ENCODE assay signal across 9 mouse cellular contexts in the genomic region with DNA sequence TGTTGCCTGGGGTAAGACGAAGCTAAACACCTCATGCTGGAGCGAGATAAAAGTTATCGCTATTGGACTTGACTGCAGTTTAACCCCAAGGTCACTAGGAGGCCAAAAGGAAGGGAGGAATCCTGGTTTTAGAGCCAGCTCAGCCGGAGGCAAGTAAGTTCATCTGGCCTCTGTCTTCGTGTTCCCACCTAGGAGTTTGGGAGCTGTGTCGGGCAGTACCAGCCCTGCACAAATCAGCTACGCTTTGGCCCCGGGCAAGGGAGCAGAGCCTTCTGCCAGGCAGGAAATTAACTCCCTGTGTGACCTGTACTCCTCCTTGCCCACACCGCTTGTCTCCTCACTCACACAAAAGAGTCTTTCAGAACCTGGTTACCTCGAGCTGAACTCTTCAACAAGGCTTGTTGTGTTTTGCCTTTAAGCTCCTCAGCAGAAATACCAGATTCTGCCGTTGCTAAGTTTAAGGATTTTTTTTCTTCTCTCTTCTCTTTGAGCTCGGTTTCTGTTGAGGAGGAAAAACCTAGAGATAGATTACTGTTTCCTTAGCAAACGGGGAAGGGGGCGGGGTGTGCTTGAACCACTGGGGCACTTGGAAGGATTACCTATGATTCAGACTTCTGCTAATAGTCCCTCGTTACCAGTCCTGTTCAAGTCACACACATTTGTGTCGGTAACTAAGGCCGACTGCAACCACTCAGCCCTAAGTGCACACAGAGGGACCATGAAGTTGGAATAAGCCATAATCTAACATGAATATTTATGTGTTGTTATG. TPM values are rescaled to one million over a fixed set of nuclear protein-coding genes. Genes with fewer than 3 reads are reported as not detected.
A peak's percentile ranks its signal among the peaks of the same experiment; 100 is the strongest.
DNase-seq lines count a peak whose midpoint lies in the region; ATAC-seq and TF ChIP-seq lines count a peak whose summit lies in the region.
"Had no signal": no experiment of that assay in that cellular context is flagged by ENCODE, and none has a peak within 500 bp of the region (broad histone marks: within the 10 kb centered on the region; RNA-seq: fewer than 3 reads in every experiment).

A gene (minus strand): TSS at position 548 of the 769 bp plus-strand sequence.

- peak within 1 kb of the TSS; percentile 28; the same call in 1 of the 2 replicates for H3K9ac ChIP-seq in kidney, embryonic 14.5 days (ENCODE audit: low read depth, low read length)
- peak within 1 kb of the TSS; percentile 6 for H3K9ac ChIP-seq in lung, embryonic 14.5 days
- no peak within 1 kb of the TSS for H3K9ac ChIP-seq in stomach, embryonic 14.5 days (replicated peaks; ENCODE audit: low read depth, low read length)

- TF ChIP-seq CTCF in lung, embryonic 14.5 days (IDR thresholded peaks at IDR 0.05; ENCODE audit: low read depth): no peak

- peak within 1 kb of the TSS; percentile 12; the same call in 1 of the 2 replicates for H3K27ac ChIP-seq in brown adipose tissue, adult 24 weeks (replicated peaks; ENCODE audit: low read depth, low read length)
- peak within 1 kb of the TSS; percentile 30; the same call in 1 of the 2 replicates for H3K27ac ChIP-seq in kidney, embryonic 14.5 days (ENCODE audit: low read depth, low read length)
- H3K27ac ChIP-seq in lung, embryonic 14.5 days (ENCODE audit: low read depth): peak within 1 kb of the TSS; percentile 70
- peak within 1 kb of the TSS; percentile 33; the same call in 1 of the 2 replicates for H3K27ac ChIP-seq in stomach, embryonic 14.5 days (ENCODE audit: low read length)

- 21% methylated on average over 17 of the region's 17 CpGs for WGBS in kidney, embryonic 14.5 days
- WGBS in lung, embryonic 14.5 days: 22% methylated on average over 17 of the region's 17 CpGs
- 23% methylated on average over 17 of the region's 17 CpGs for WGBS in stomach, embryonic 14.5 days

- no peak within 1 kb of the TSS for H3K4me3 ChIP-seq in brown adipose tissue, adult 24 weeks (ENCODE audit: insufficient read depth, low read depth, low read length)
- H3K4me3 ChIP-seq in kidney, embryonic 14.5 days (ENCODE audit: low read length): no peak within 1 kb of the TSS
- H3K4me3 ChIP-seq in lung, embryonic 14.5 days (ENCODE audit: low read depth, low read length): no peak within 1 kb of the TSS
- H3K4me3 ChIP-seq in stomach, embryonic 14.5 days (ENCODE audit: low read depth, low read length): no peak within 1 kb of the TSS

- peaks cover 6% of the 10 kb centered on the region; the same call in 1 of the 2 replicates for H3K9me3 ChIP-seq in kidney, embryonic 14.5 days (ENCODE audit: control insufficient read depth, low read length)
- H3K9me3 ChIP-seq in lung, embryonic 14.5 days (ENCODE audit: low read depth, low read length): no peaks in the 10 kb centered on the region
- H3K9me3 ChIP-seq in stomach, embryonic 14.5 days (ENCODE audit: control insufficient read depth, low read depth, low read length): no peaks in the 10 kb centered on the region

- no peak within 1 kb of the TSS; the same call in 1 of the 2 replicates for H3K4me2 ChIP-seq in kidney, embryonic 14.5 days (replicated peaks; ENCODE audit: low read depth, low read length)
- peak within 1 kb of the TSS; percentile 31; the same call in 1 of the 2 replicates for H3K4me2 ChIP-seq in lung, embryonic 14.5 days
- no peak within 1 kb of the TSS for H3K4me2 ChIP-seq in stomach, embryonic 14.5 days (replicated peaks; ENCODE audit: low read depth, low read length)

- intact Hi-C loops in gastrocnemius, postnatal 36 days (cut with DNase I): no loop called here

- DNase-seq in heart, adult 11 months: peak; percentile 95
- DNase-seq in heart, adult 8-10 months (ENCODE audit: low spot score): no peak
- peak; percentile 49 for DNase-seq in forelimb bud, embryonic 11.5 days (ENCODE audit: low read depth, low spot score)
- DNase-seq in lung, embryonic 14.5 days: peak; percentile 30
- no peak for DNase-seq in gastrocnemius, postnatal 36 days

- H3K4me1 ChIP-seq in brown adipose tissue, adult 24 weeks (ENCODE audit: control insufficient read depth, insufficient read depth, insufficient read length, low read length): peaks cover 5% of the 10 kb centered on the region
- peaks cover 19% of the 10 kb centered on the region for H3K4me1 ChIP-seq in kidney, embryonic 14.5 days (ENCODE audit: control insufficient read depth, insufficient read depth, low read length)
- H3K4me1 ChIP-seq in lung, embryonic 14.5 days (ENCODE audit: insufficient read depth): no peaks in the 10 kb centered on the region
- H3K4me1 ChIP-seq in stomach, embryonic 14.5 days (ENCODE audit: control insufficient read depth, insufficient read depth, low read length): peaks cover 10% of the 10 kb centered on the region; the same call in 1 of the 2 replicates

- H3K36me3 ChIP-seq in kidney, embryonic 14.5 days (ENCODE audit: control insufficient read depth, insufficient read depth, low read length): no peaks in the 10 kb centered on the region
- no peaks in the 10 kb centered on the region for H3K36me3 ChIP-seq in lung, embryonic 14.5 days (ENCODE audit: insufficient read depth)
- no peaks in the 10 kb centered on the region for H3K36me3 ChIP-seq in stomach, embryonic 14.5 days (ENCODE audit: control insufficient read depth, insufficient read depth, low read length)

- peak; percentile 77 for ATAC-seq in kidney, embryonic 14.5 days (ENCODE audit: low FRiP score, low TSS enrichment)
- ATAC-seq in lung, embryonic 14.5 days (ENCODE audit: insufficient read depth): peak; percentile 59
- ATAC-seq in stomach, embryonic 14.5 days (ENCODE audit: insufficient number of reproducible peaks, insufficient read depth, low FRiP score, low read depth): peak; percentile 61; the same call in 1 of the 2 replicates

- H3K27me3 ChIP-seq in kidney, embryonic 14.5 days (ENCODE audit: control insufficient read depth, insufficient read depth, low read length): no peaks in the 10 kb centered on the region
- H3K27me3 ChIP-seq in lung, embryonic 14.5 days (ENCODE audit: insufficient read depth, low read length): no peaks in the 10 kb centered on the region
- no peaks in the 10 kb centered on the region for H3K27me3 ChIP-seq in stomach, embryonic 14.5 days (ENCODE audit: control insufficient read depth, insufficient read depth, low read length)
- H3K27me3 ChIP-seq: CH12.LX had no signal

RNA-seq across cellular contexts. Expression of the gene that starts here (rescaled TPM):
- total RNA-seq in heart, adult 8-10 months (2022): 1 to 10 TPM; 5.9 to 8.4 (median 7.2) TPM
- polyA plus RNA-seq in brown adipose tissue, adult 24 weeks (2012; ENCODE audit: insufficient read depth, insufficient read length, missing spikeins): 3.1 and 4.0 TPM in 2 replicates
- 16.6 and 27.6 TPM in 2 replicates for polyA plus RNA-seq in kidney, embryonic 14.5 days (2014; fragmentation: Nextera tagmentation; extraction: Ambion mirVana)
- 31.9 and 32.1 TPM in 2 replicates for polyA plus RNA-seq in lung, embryonic 14.5 days (2014; fragmentation: Nextera tagmentation; extraction: Ambion mirVana)
- polyA plus RNA-seq in stomach, embryonic 14.5 days (2014; fragmentation: Nextera tagmentation; extraction: Ambion mirVana): 17.0 and 17.6 TPM in 2 replicates
- 1 to 10 TPM; 2.2 to 2.5 TPM for total RNA-seq in gastrocnemius, postnatal 36 days (2021)

Comparison
In these comparisons a context has a peak if more than half of its experiments do, and no peak if none do; other contexts are left out.
1. DNase-seq: peak in heart, adult 11 months (single experiment), forelimb bud, embryonic 11.5 days (single experiment) and lung, embryonic 14.5 days (single experiment); none in heart, adult 8-10 months (single experiment) and gastrocnemius, postnatal 36 days (0 of 2).
2. H3K27ac ChIP-seq: peak in every context shown above with its lines; median percentile 70 in lung, embryonic 14.5 days; 33 in stomach, embryonic 14.5 days; 30 in kidney, embryonic 14.5 days; 12 in brown adipose tissue, adult 24 weeks.
3. Peak in every context shown above with its lines, with median percentiles within 50 percentile points of each other: ATAC-seq.